ENCODE assay signal across 24 mouse cellular contexts in genomic region chr7:44550409-44550678, GRCm38 (mm10). TPM values are rescaled to one million over a fixed set of nuclear protein-coding genes. Genes with fewer than 3 reads are reported as not detected.
A peak's percentile ranks its signal among the peaks of the same experiment; 100 is the strongest.
DNase-seq lines count a peak whose midpoint lies in the region; ATAC-seq lines count a peak whose summit lies in the region.
"Had no signal": no experiment of that assay in that cellular context is flagged by ENCODE, and none has a peak within 500 bp of the region (broad histone marks: within the 10 kb centered on the region; RNA-seq: fewer than 3 reads in every experiment).

No protein-coding gene starts in this region.

- no peaks in the 10 kb centered on the region for H3K27me3 ChIP-seq in limb, embryonic 13.5 days
- no peaks in the 10 kb centered on the region for H3K27me3 ChIP-seq in limb, embryonic 10.5 days (ENCODE audit: low read depth, poor library complexity, severe bottlenecking)
- H3K27me3 ChIP-seq: CH12.LX; embryonic facial prominence, embryonic 12.5 days; Patski had no signal

- WGBS in limb, embryonic 13.5 days, result 96% methylated on average over 12 of the region's 12 CpGs
- WGBS in limb, embryonic 10.5 days, result 95% methylated on average over 12 of the region's 12 CpGs

- peak; percentile 54 for DNase-seq in cerebellum, adult 9-11 months
- DNase-seq in cerebellum, adult 18-20 months, result no peak
- DNase-seq in limb, embryonic 10.5 days (ENCODE audit: low spot score), result no peak
- DNase-seq in testis, postnatal 10 days (ENCODE audit: low spot score), result peak; percentile 47
- DNase-seq in testis, postnatal 14 days (ENCODE audit: low spot score), result no peak
- DNase-seq in MN1 (ENCODE audit: low spot score), result no peak
- DNase-seq: adrenal gland, adult 8-10 months; adrenal gland, postnatal 14 days; adrenal gland, postnatal 36 days; B cell, adult 2 months; cerebellum, adult 8-10 months; cerebellum, postnatal 10 days; cerebellum, postnatal 25 days; forebrain, postnatal 0 days had no signal

- H3K27ac ChIP-seq in limb, embryonic 13.5 days, result no peak overlapping the region
- H3K27ac ChIP-seq in limb, embryonic 10.5 days, result no peak overlapping the region
- H3K27ac ChIP-seq: embryonic facial prominence, embryonic 10.5 days; embryonic facial prominence, embryonic 12.5 days; forebrain, embryonic 13.5 days; forebrain, embryonic 15.5 days had no signal

- no peak overlapping the region for H3K4me2 ChIP-seq in limb, embryonic 13.5 days (replicated peaks)
- H3K4me2 ChIP-seq: embryonic facial prominence, embryonic 12.5 days; forebrain, embryonic 13.5 days; forebrain, embryonic 15.5 days had no signal

- peaks cover 26% of the 10 kb centered on the region for H3K4me1 ChIP-seq in limb, embryonic 13.5 days
- peaks cover 29% of the 10 kb centered on the region for H3K4me1 ChIP-seq in limb, embryonic 10.5 days

- H3K4me3 ChIP-seq in limb, embryonic 13.5 days, result no peak overlapping the region
- no peak overlapping the region for H3K4me3 ChIP-seq in limb, embryonic 10.5 days
- H3K4me3 ChIP-seq: embryonic facial prominence, embryonic 10.5 days; embryonic facial prominence, embryonic 12.5 days; forebrain, embryonic 13.5 days; forebrain, embryonic 15.5 days had no signal

- peaks cover 5% of the 10 kb centered on the region; the same call in 1 of the 2 replicates for H3K9me3 ChIP-seq in limb, embryonic 13.5 days
- no peaks in the 10 kb centered on the region for H3K9me3 ChIP-seq in limb, embryonic 10.5 days (replicated peaks)
- H3K9me3 ChIP-seq: embryonic facial prominence, embryonic 12.5 days; forebrain, embryonic 13.5 days; forebrain, embryonic 15.5 days had no signal

- H3K36me3 ChIP-seq in limb, embryonic 13.5 days, result peaks cover 42% of the 10 kb centered on the region
- H3K36me3 ChIP-seq in limb, embryonic 10.5 days, result peaks cover 49% of the 10 kb centered on the region

- 0 out of 2 replicates have a peak overlapping the region, but pooled peaks have one; percentile 19 for H3K9ac ChIP-seq in limb, embryonic 13.5 days
- H3K9ac ChIP-seq: embryonic facial prominence, embryonic 12.5 days; forebrain, embryonic 13.5 days; forebrain, embryonic 15.5 days; forebrain, postnatal 0 days had no signal

- no peak for ATAC-seq in limb, embryonic 13.5 days (ENCODE audit: low FRiP score, low read depth)
- ATAC-seq: activated CD4-positive, CD25-positive, alpha-beta regulatory T cell, adult 4 months; CD4-positive, CD25-positive, alpha-beta regulatory T cell, adult 4 months; forebrain, embryonic 13.5 days; forebrain, embryonic 15.5 days; forebrain, postnatal 0 days; Patski had no signal

RNA-seq across cellular contexts. Expression of gene Pold1, which starts 1.7 kb away (rescaled TPM):
- 101 and 105 TPM in 2 replicates for polyA plus RNA-seq in limb, embryonic 13.5 days (2015; fragmentation: Nextera tagmentation; extraction: Ambion mirVana)
- 175 and 184 TPM in 2 replicates for polyA plus RNA-seq in limb, embryonic 10.5 days (2016; fragmentation: Nextera tagmentation; extraction: Ambion mirVana)

RNA-seq across cellular contexts. Expression of gene Nr1h2, which starts 3.4 kb away (rescaled TPM):
- polyA plus RNA-seq in limb, embryonic 13.5 days (2015; fragmentation: Nextera tagmentation; extraction: Ambion mirVana), result 70.5 and 72.4 TPM in 2 replicates
- polyA plus RNA-seq in limb, embryonic 10.5 days (2016; fragmentation: Nextera tagmentation; extraction: Ambion mirVana), result 74.5 and 82.2 TPM in 2 replicates

RNA-seq across cellular contexts. Expression of gene Spib, which starts 18.5 kb away (rescaled TPM):
- polyA plus RNA-seq in limb, embryonic 13.5 days (2015; fragmentation: Nextera tagmentation; extraction: Ambion mirVana), result 0.19 and 0.25 TPM in 2 replicates
- 0.20 TPM in 1 of 2 replicates, not detected in the other for polyA plus RNA-seq in limb, embryonic 10.5 days (2016; fragmentation: Nextera tagmentation; extraction: Ambion mirVana)
- polyA plus RNA-seq: embryonic facial prominence, embryonic 10.5 days; embryonic facial prominence, embryonic 12.5 days; forebrain, embryonic 13.5 days; forebrain, embryonic 15.5 days; forebrain, postnatal 0 days had no signal

RNA-seq across cellular contexts. Expression of gene Napsa, which starts 21.8 kb away (rescaled TPM):
- 1.0 and 1.3 TPM in 2 replicates for polyA plus RNA-seq in limb, embryonic 13.5 days (2015; fragmentation: Nextera tagmentation; extraction: Ambion mirVana)
- polyA plus RNA-seq in limb, embryonic 10.5 days (2016; fragmentation: Nextera tagmentation; extraction: Ambion mirVana), result 0.14 and 0.20 TPM in 2 replicates

RNA-seq across cellular contexts. Expression of gene Mybpc2, which starts 25.9 kb away (rescaled TPM):
- polyA plus RNA-seq in limb, embryonic 13.5 days (2015; fragmentation: Nextera tagmentation; extraction: Ambion mirVana), result 0.08 and 0.10 TPM in 2 replicates
- 0.05 and 0.11 TPM in 2 replicates for polyA plus RNA-seq in limb, embryonic 10.5 days (2016; fragmentation: Nextera tagmentation; extraction: Ambion mirVana)
- polyA plus RNA-seq: activated CD4-positive, CD25-positive, alpha-beta regulatory T cell, adult 4 months; CD4-positive, CD25-positive, alpha-beta regulatory T cell, adult 4 months; forebrain, embryonic 11.5 days had no signal

Comparison
In these comparisons a context has a peak if more than half of its experiments do, and no peak if none do; other contexts are left out.
1. DNase-seq: peak in cerebellum, adult 9-11 months (single experiment) and testis, postnatal 10 days (single experiment); none in cerebellum, adult 18-20 months (0 of 2), limb, embryonic 10.5 days (single experiment), testis, postnatal 14 days (single experiment) and MN1 (single experiment).